24 mouse cellular contexts compared by ENCODE assay signal in the genomic region with DNA sequence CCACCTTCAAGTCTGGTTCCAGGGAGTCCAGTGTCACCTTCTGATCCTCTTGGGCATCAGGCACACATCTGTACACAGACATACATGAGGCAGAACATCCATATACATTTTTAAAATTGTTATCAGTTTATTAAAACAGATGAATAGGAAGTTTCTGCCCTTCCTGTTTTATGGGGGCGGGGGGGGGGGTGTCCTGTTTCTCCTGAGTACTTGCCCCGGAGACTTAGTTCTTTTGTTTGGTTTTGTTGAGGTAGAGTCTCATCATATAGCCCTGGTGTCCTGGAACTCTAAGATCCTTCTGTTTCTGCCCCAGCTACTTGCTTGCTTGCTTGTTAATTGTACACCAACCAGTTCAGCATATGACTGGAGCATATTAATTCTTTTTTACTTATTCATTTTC.
A peak's percentile ranks its signal among the peaks of the same experiment; 100 is the strongest.
DNase-seq lines count a peak whose midpoint lies in the region; ATAC-seq and TF ChIP-seq lines count a peak whose summit lies in the region.
"Had no signal": no experiment of that assay in that cellular context is flagged by ENCODE, and none has a peak within 500 bp of the region (broad histone marks: within the 10 kb centered on the region; RNA-seq: fewer than 3 reads in every experiment).

No protein-coding gene starts in this region.

- no peak for TF ChIP-seq CTCF in MEL (IDR thresholded peaks at IDR 0.05 in 2 of 3, conservative IDR thresholded peaks at IDR 0.05 in 1 of 3; ENCODE audit: control insufficient read depth in 1 of 3, insufficient read depth in 1 of 3, low read depth in 2 of 3, low read length in 3 of 3, poor library complexity in 1 of 3, severe bottlenecking in 1 of 3)

- H3K36me3 ChIP-seq in MEL (ENCODE audit: control insufficient read depth in 1 of 2, insufficient read depth in 2 of 2, low read length in 2 of 2): peaks cover 0 to 34% of the 10 kb centered on the region in 2 experiments; a peak in 2 of 4 replicates
- no peaks in the 10 kb centered on the region for H3K36me3 ChIP-seq in liver, embryonic 13.5 days
- H3K36me3 ChIP-seq in liver, embryonic 16.5 days (ENCODE audit: control insufficient read depth, insufficient read depth): no peaks in the 10 kb centered on the region
- H3K36me3 ChIP-seq: embryonic facial prominence, embryonic 12.5 days; embryonic facial prominence, embryonic 15.5 days; forebrain, embryonic 12.5 days; forebrain, embryonic 15.5 days; hindbrain, embryonic 12.5 days; hindbrain, embryonic 15.5 days; intestine, embryonic 15.5 days had no signal

- H3K4me3 ChIP-seq in MEL (ENCODE audit: control insufficient read depth in 1 of 2, insufficient read depth in 1 of 2, low read depth in 2 of 2, low read length in 2 of 2): no peak overlapping the region
- no peak overlapping the region for H3K4me3 ChIP-seq in liver, embryonic 13.5 days (replicated peaks)
- H3K4me3 ChIP-seq in liver, embryonic 16.5 days (ENCODE audit: low read depth, low read length): no peak overlapping the region
- H3K4me3 ChIP-seq: embryonic facial prominence, embryonic 12.5 days; embryonic facial prominence, embryonic 15.5 days; erythroblast, embryonic 14.5 days; forebrain, embryonic 12.5 days; forebrain, embryonic 15.5 days; hindbrain, embryonic 12.5 days; hindbrain, embryonic 15.5 days; intestine, embryonic 15.5 days had no signal

- DNase-seq in 416B (ENCODE audit: low read depth): peak; percentile 30
- peak; percentile 61 for DNase-seq in MEL (ENCODE audit: low read depth, low spot score)
- no peak for DNase-seq in liver, embryonic 13.5 days
- no peak for DNase-seq in retina, postnatal 1 day
- DNase-seq in cerebellum, adult 9-10 months: no peak
- no peak for DNase-seq in testis, postnatal 14 days (ENCODE audit: low spot score)
- DNase-seq: adrenal gland, adult 8-10 months; adrenal gland, postnatal 25 days; cerebellum, adult 11-12 months; cerebellum, adult 9-11 months; cerebellum, postnatal 25 days; gastrocnemius, postnatal 25 days; heart, adult 18-20 months had no signal

- 0 out of 2 replicates have a peak overlapping the region, but pooled peaks have one; percentile 8 for H3K9ac ChIP-seq in MEL (ENCODE audit: control insufficient read depth, low read depth, low read length, poor library complexity, severe bottlenecking)
- H3K9ac ChIP-seq in liver, embryonic 13.5 days: peak overlapping the region; percentile 36; the same call in 1 of the 2 replicates
- peak overlapping the region; percentile 5; the same call in 1 of the 2 replicates for H3K9ac ChIP-seq in liver, embryonic 16.5 days (ENCODE audit: low read depth, low read length)
- H3K9ac ChIP-seq: embryonic facial prominence, embryonic 12.5 days; embryonic facial prominence, embryonic 15.5 days; forebrain, embryonic 12.5 days; forebrain, embryonic 15.5 days; hindbrain, embryonic 12.5 days; hindbrain, embryonic 15.5 days; intestine, embryonic 15.5 days had no signal

- H3K27me3 ChIP-seq in MEL (ENCODE audit: control insufficient read depth in 1 of 2, insufficient read depth in 2 of 2, low read length in 2 of 2): no peaks in the 10 kb centered on the region
- no peaks in the 10 kb centered on the region for H3K27me3 ChIP-seq in liver, embryonic 13.5 days
- no peaks in the 10 kb centered on the region for H3K27me3 ChIP-seq in liver, embryonic 16.5 days (ENCODE audit: control insufficient read depth, insufficient read depth, low read depth, low read length)
- H3K27me3 ChIP-seq: embryonic facial prominence, embryonic 12.5 days; embryonic facial prominence, embryonic 15.5 days; forebrain, embryonic 12.5 days; forebrain, embryonic 15.5 days; hindbrain, embryonic 12.5 days; hindbrain, embryonic 15.5 days; intestine, embryonic 15.5 days had no signal

- H3K79me2 ChIP-seq in MEL (ENCODE audit: control insufficient read depth, insufficient read depth, low read length, poor library complexity): no peaks in the 10 kb centered on the region

- H3K4me2 ChIP-seq in liver, embryonic 13.5 days: no peak overlapping the region
- H3K4me2 ChIP-seq in liver, embryonic 16.5 days (ENCODE audit: low read depth, low read length): no peak overlapping the region
- H3K4me2 ChIP-seq: embryonic facial prominence, embryonic 12.5 days; embryonic facial prominence, embryonic 15.5 days; forebrain, embryonic 12.5 days; forebrain, embryonic 15.5 days; heart, embryonic 11.5 days; hindbrain, embryonic 12.5 days; hindbrain, embryonic 15.5 days; intestine, embryonic 15.5 days had no signal

- no peaks in the 10 kb centered on the region for H3K9me3 ChIP-seq in MEL (replicated peaks; ENCODE audit: insufficient read depth, low read length)
- no peaks in the 10 kb centered on the region for H3K9me3 ChIP-seq in liver, embryonic 13.5 days (replicated peaks)
- H3K9me3 ChIP-seq in liver, embryonic 16.5 days (replicated peaks; ENCODE audit: control insufficient read depth, low read length): no peaks in the 10 kb centered on the region
- H3K9me3 ChIP-seq: embryonic facial prominence, embryonic 12.5 days; embryonic facial prominence, embryonic 15.5 days; forebrain, embryonic 12.5 days; forebrain, embryonic 15.5 days; hindbrain, embryonic 12.5 days; hindbrain, embryonic 15.5 days; intestine, embryonic 15.5 days had no signal

- peaks cover 23 to 34% of the 10 kb centered on the region in 2 experiments for H3K4me1 ChIP-seq in MEL (ENCODE audit: control insufficient read depth in 1 of 2, insufficient read depth in 2 of 2, low read length in 2 of 2)
- H3K4me1 ChIP-seq in liver, embryonic 13.5 days (replicated peaks): peaks cover 54% of the 10 kb centered on the region
- H3K4me1 ChIP-seq in liver, embryonic 16.5 days (ENCODE audit: control insufficient read depth, low read depth, low read length): peaks cover 37% of the 10 kb centered on the region
- H3K4me1 ChIP-seq: embryonic facial prominence, embryonic 12.5 days; forebrain, embryonic 12.5 days; forebrain, embryonic 15.5 days; hindbrain, embryonic 12.5 days; hindbrain, embryonic 15.5 days; intestine, embryonic 15.5 days had no signal

- no peak for ATAC-seq in liver, embryonic 13.5 days (ENCODE audit: low read depth)
- ATAC-seq in liver, embryonic 16.5 days (ENCODE audit: low read depth): no peak
- ATAC-seq: activated CD4-positive, CD25-positive, alpha-beta regulatory T cell, adult 4 months; intestine, embryonic 15.5 days had no signal

- 19% methylated on average over 2 of the region's 2 CpGs for WGBS in liver, embryonic 13.5 days (ENCODE audit: insufficient replicate concordance)
- 16% methylated on average over 2 of the region's 2 CpGs for WGBS in liver, embryonic 16.5 days (ENCODE audit: insufficient replicate concordance)

- TF ChIP-seq EP300 in MEL (IDR thresholded peaks at IDR 0.05; ENCODE audit: low read depth in 1 of 2, low read length in 2 of 2): peak in 1 of 2 experiments; percentile 64; a peak in 2 of 4 replicates

- peak overlapping the region; percentile 90 for H3K27ac ChIP-seq in MEL (ENCODE audit: control insufficient read depth, low read depth, low read length)
- peak overlapping the region; percentile 79 for H3K27ac ChIP-seq in liver, embryonic 13.5 days
- peak overlapping the region; percentile 77 for H3K27ac ChIP-seq in liver, embryonic 16.5 days (ENCODE audit: low read length)
- H3K27ac ChIP-seq: embryonic facial prominence, embryonic 12.5 days; embryonic facial prominence, embryonic 15.5 days; forebrain, embryonic 12.5 days; forebrain, embryonic 15.5 days; hindbrain, embryonic 12.5 days; hindbrain, embryonic 15.5 days; intestine, embryonic 15.5 days had no signal

- no peak for TF ChIP-seq POLR2A in MEL (IDR thresholded peaks at IDR 0.05; ENCODE audit: control insufficient read depth in 1 of 2, insufficient read depth in 1 of 2, low read depth in 1 of 2, low read length in 2 of 2, poor library complexity in 1 of 2)

- TF ChIP-seq RAD21 in MEL (IDR thresholded peaks at IDR 0.05; ENCODE audit: low read depth, low read length): no peak

TF ChIP-seq in MEL, 35 proteins besides CTCF, POLR2A, EP300 and RAD21:
- TF ChIP-seq E2F4 (IDR thresholded peaks at IDR 0.05; ENCODE audit: borderline replicate concordance, low read depth, low read length): no peak
- no peak for TF ChIP-seq ZC3H11A (IDR thresholded peaks at IDR 0.05; ENCODE audit: low read depth, low read length)
- TF ChIP-seq UBTF (IDR thresholded peaks at IDR 0.05; ENCODE audit: borderline replicate concordance, insufficient read depth, low read depth, low read length): no peak
- TF ChIP-seq MXI1 (IDR thresholded peaks at IDR 0.05; ENCODE audit: low read depth, low read length): no peak
- TF ChIP-seq MAX (IDR thresholded peaks at IDR 0.05; ENCODE audit: low read length): no peak
- no peak for TF ChIP-seq CHD1 (IDR thresholded peaks at IDR 0.05; ENCODE audit: low read depth, low read length)
- TF ChIP-seq TCF12 (IDR thresholded peaks at IDR 0.05; ENCODE audit: low read depth, low read length): peak; percentile 57; the same call in 1 of the 2 replicates
- no peak for TF ChIP-seq NELFE (IDR thresholded peaks at IDR 0.05; ENCODE audit: low read depth, low read length)
- no peak for TF ChIP-seq TBP (IDR thresholded peaks at IDR 0.05; ENCODE audit: low read depth, low read length)
- no peak for TF ChIP-seq ZNF384 (IDR thresholded peaks at IDR 0.05; ENCODE audit: low read depth, low read length)
- TF ChIP-seq MYC (IDR thresholded peaks at IDR 0.05; ENCODE audit: low read depth, low read length): no peak
- TF ChIP-seq SIN3A (IDR thresholded peaks at IDR 0.05; ENCODE audit: low read length): peak; percentile 24; the same call in 1 of the 2 replicates
- no peak for TF ChIP-seq MAFK (IDR thresholded peaks at IDR 0.05; ENCODE audit: borderline replicate concordance, low read depth, low read length)
- peak; percentile 65; the same call in 1 of the 2 replicates for TF ChIP-seq MAZ (IDR thresholded peaks at IDR 0.05; ENCODE audit: low read depth, low read length)
- 0 out of 2 replicates have a peak, but pooled peaks have one; percentile 22 for TF ChIP-seq ELF1 (IDR thresholded peaks at IDR 0.05; ENCODE audit: low read depth, low read length)
- no peak for TF ChIP-seq ZKSCAN1 (IDR thresholded peaks at IDR 0.05; ENCODE audit: low read depth, low read length)
- no peak for TF ChIP-seq JUND (IDR thresholded peaks at IDR 0.05; ENCODE audit: low read depth, low read length)

Comparison
In these comparisons a context has a peak if more than half of its experiments do, and no peak if none do; other contexts are left out.
1. DNase-seq: peak in 416B (single experiment) and MEL (single experiment); none in liver, embryonic 13.5 days (single experiment), retina, postnatal 1 day (single experiment), cerebellum, adult 9-10 months (single experiment) and testis, postnatal 14 days (single experiment).
2. Peak in every context shown above with its lines, with median percentiles within 50 percentile points of each other: H3K27ac ChIP-seq and H3K9ac ChIP-seq.